Mouse (Mus musculus): ENCODE measurements around the gene Exoc6. TPM values are rescaled to one million over a fixed set of nuclear protein-coding genes. Genes with fewer than 3 reads are reported as not detected.
"Not testable (repeated sequence)": the region's sequence is repeated elsewhere in the genome, so short reads cannot be mapped to it uniquely, and the experiment has no call there.

Gene Exoc6
- polyA plus RNA-seq, 1 experiment from 2014 or later, result 9.7 TPM

GRCm38 (mm10) chr19:37527736-37528135, 22.5 kb upstream of the Exoc6 start:
- not testable (repeated sequence) for H3K9ac ChIP-seq; H3K27ac ChIP-seq; H3K9me3 ChIP-seq; H3K27me3 ChIP-seq; H3K4me1 ChIP-seq; ATAC-seq (ENCODE audit: low FRiP score); H3K36me3 ChIP-seq (replicated peaks); H3K4me2 ChIP-seq; H3K4me3 ChIP-seq (replicated peaks)
- WGBS, result 95% methylated on average over 3 of the region's 3 CpGs

DNA sequence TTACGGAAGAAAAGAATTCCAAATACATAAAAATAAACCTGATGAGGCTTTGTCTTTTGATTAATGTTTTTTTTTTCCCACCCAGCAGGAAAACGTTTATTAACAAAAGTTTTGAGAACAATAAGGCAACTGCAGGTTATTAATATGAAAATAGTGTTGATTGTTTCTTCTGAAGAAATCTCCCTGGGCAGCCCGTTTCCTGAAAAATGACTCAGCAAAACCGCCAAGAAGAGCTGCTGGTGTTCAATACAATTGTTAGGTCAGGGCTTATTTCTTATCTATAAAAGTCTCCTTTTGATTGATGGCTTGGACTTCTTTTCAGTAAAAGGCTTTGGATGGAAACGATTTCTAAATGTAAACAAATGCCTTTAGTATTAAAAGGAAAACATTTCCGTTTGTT, 21.6 kb upstream of the Exoc6 start:
- H3K9ac ChIP-seq, result no peak overlapping the region
- peaks cover 4% of the 10 kb centered on the region; the same call in 1 of the 2 replicates for H3K27me3 ChIP-seq
- H3K9me3 ChIP-seq, result no peaks in the 10 kb centered on the region
- 73% methylated on average over 6 of the region's 6 CpGs for WGBS
- H3K4me3 ChIP-seq (replicated peaks), result no peak overlapping the region
- no peak overlapping the region for H3K4me2 ChIP-seq
- ATAC-seq (ENCODE audit: low FRiP score), result no peak
- no peaks in the 10 kb centered on the region for H3K4me1 ChIP-seq
- no peak overlapping the region for H3K27ac ChIP-seq
- H3K36me3 ChIP-seq (replicated peaks), result no peaks in the 10 kb centered on the region

GRCm38 (mm10) chr19:37529296-37529695, 20.9 kb upstream of the Exoc6 start:
- H3K4me1 ChIP-seq, result no peaks in the 10 kb centered on the region
- H3K9ac ChIP-seq, result no peak overlapping the region
- WGBS, result 92% methylated on average over 9 of the region's 9 CpGs
- H3K27ac ChIP-seq, result no peak overlapping the region
- ATAC-seq (ENCODE audit: low FRiP score), result no peak
- H3K27me3 ChIP-seq, result peaks cover 4% of the 10 kb centered on the region; the same call in 1 of the 2 replicates
- no peak overlapping the region for H3K4me2 ChIP-seq
- no peaks in the 10 kb centered on the region for H3K36me3 ChIP-seq (replicated peaks)
- H3K9me3 ChIP-seq, result no peaks in the 10 kb centered on the region
- no peak overlapping the region for H3K4me3 ChIP-seq (replicated peaks)

GRCm38 (mm10) chr19:37529975-37530515, 20.2 kb upstream of the Exoc6 start:
- H3K9ac ChIP-seq, result no peak overlapping the region
- ATAC-seq (ENCODE audit: low FRiP score), result no peak
- H3K27ac ChIP-seq, result no peak overlapping the region
- H3K4me2 ChIP-seq, result no peak overlapping the region
- peaks cover 4% of the 10 kb centered on the region; the same call in 1 of the 2 replicates for H3K27me3 ChIP-seq
- H3K36me3 ChIP-seq (replicated peaks), result no peaks in the 10 kb centered on the region
- H3K9me3 ChIP-seq, result no peaks in the 10 kb centered on the region
- no peak overlapping the region for H3K4me3 ChIP-seq (replicated peaks)
- no peaks in the 10 kb centered on the region for H3K4me1 ChIP-seq
- WGBS, result 44% methylated on average over 7 of the region's 7 CpGs

DNA sequence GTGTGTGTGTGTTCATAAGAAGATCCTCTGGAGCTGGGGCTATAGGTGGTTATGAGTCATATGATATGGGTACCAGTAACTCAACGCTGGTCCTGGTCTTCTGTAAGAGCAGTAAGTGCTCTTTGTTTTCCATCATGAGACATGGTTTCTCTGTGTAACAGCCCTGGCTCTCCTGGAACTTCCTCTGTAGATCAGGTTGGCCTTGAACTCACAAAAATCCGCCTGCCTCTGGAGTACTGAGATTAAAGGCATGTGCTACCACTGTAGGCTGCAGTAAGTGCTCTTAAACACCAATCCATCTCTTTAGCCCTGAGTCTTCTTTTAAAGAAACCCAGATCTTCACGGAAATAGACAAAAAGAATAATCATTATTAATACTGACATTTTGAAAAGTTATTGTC, 19.6 kb upstream of the Exoc6 start:
- no peak for ATAC-seq (ENCODE audit: low FRiP score)
- WGBS, result 84% methylated on average over 3 of the region's 3 CpGs
- Histone ChIP-seq H3K27me3 (peaks cover 4% of the 10 kb centered on the region; the same call in 1 of the 2 replicates), H3K36me3 (replicated peaks) (no peaks in the 10 kb centered on the region), H3K4me1 (no peaks in the 10 kb centered on the region), H3K9ac (no peak overlapping the region), H3K4me3 (replicated peaks) (no peak overlapping the region), H3K9me3 (no peaks in the 10 kb centered on the region), H3K27ac (no peak overlapping the region), H3K4me2 (no peak overlapping the region)

- H3K36me3 ChIP-seq (replicated peaks), result no peaks in the 10 kb centered on the region
- no peaks in the 10 kb centered on the region for H3K9me3 ChIP-seq
- H3K27ac ChIP-seq, result no peak overlapping the region
- no peak overlapping the region for H3K9ac ChIP-seq
- H3K4me1 ChIP-seq, result no peaks in the 10 kb centered on the region
- no peak overlapping the region for H3K4me2 ChIP-seq
- WGBS, result 57% methylated on average over 7 of the region's 7 CpGs
- ATAC-seq (ENCODE audit: low FRiP score), result no peak
- no peak overlapping the region for H3K4me3 ChIP-seq (replicated peaks)
- H3K27me3 ChIP-seq, result peaks cover 4% of the 10 kb centered on the region; the same call in 1 of the 2 replicates
These were observed 18.9 kb upstream of the Exoc6 start for GRCm38 (mm10) chr19:37531200-37531845.

DNA sequence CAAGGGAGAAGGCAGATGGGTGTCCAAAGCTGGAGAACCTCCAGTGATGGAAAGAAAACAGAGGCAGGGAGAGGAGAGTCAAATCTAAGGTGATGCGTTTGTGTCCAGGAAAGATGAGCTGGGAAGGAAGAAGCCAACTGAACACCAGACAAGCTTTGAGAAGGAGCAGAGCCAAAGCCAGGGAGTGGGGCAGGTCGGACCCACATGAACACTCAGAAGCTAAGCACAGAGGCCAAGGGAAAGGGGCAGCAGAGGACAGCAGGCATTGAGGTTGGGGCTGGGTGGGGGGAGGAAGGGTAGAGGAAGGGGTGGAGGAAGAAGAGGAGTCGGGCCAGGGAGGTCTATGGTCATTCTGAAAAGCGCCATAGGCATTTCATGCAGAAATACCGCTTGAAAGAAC, 17.0 kb upstream of the Exoc6 start:
- no peak overlapping the region for H3K27ac ChIP-seq
- 84% methylated on average over 5 of the region's 5 CpGs for WGBS
- H3K9me3 ChIP-seq, result no peaks in the 10 kb centered on the region
- no peak overlapping the region for H3K9ac ChIP-seq
- no peaks in the 10 kb centered on the region for H3K4me1 ChIP-seq
- H3K36me3 ChIP-seq (replicated peaks), result no peaks in the 10 kb centered on the region
- peaks cover 4% of the 10 kb centered on the region; the same call in 1 of the 2 replicates for H3K27me3 ChIP-seq
- ATAC-seq (ENCODE audit: low FRiP score), result no peak
- no peak overlapping the region for H3K4me2 ChIP-seq
- H3K4me3 ChIP-seq (replicated peaks), result no peak overlapping the region

GRCm38 (mm10) chr19:37534737-37535365, 15.4 kb upstream of the Exoc6 start:
- Histone ChIP-seq H3K36me3 (replicated peaks) (no peaks in the 10 kb centered on the region), H3K27ac (no peak overlapping the region), H3K4me2 (no peak overlapping the region), H3K9ac (no peak overlapping the region), H3K27me3 (peaks cover 4% of the 10 kb centered on the region; the same call in 1 of the 2 replicates), H3K4me3 (replicated peaks) (no peak overlapping the region), H3K9me3 (no peaks in the 10 kb centered on the region), H3K4me1 (no peaks in the 10 kb centered on the region)
- 60% methylated on average over 3 of the region's 3 CpGs for WGBS
- ATAC-seq (ENCODE audit: low FRiP score), result no peak

GRCm38 (mm10) chr19:37536426-37536825, 13.8 kb upstream of the Exoc6 start:
- no peak overlapping the region for H3K27ac ChIP-seq
- H3K4me3 ChIP-seq (replicated peaks), result no peak overlapping the region
- no peak for ATAC-seq (ENCODE audit: low FRiP score)
- peaks cover 4% of the 10 kb centered on the region; the same call in 1 of the 2 replicates for H3K27me3 ChIP-seq
- H3K36me3 ChIP-seq (replicated peaks), result no peaks in the 10 kb centered on the region
- H3K4me2 ChIP-seq, result no peak overlapping the region
- H3K9me3 ChIP-seq, result no peaks in the 10 kb centered on the region
- no peak overlapping the region for H3K9ac ChIP-seq
- 84% methylated on average over 7 of the region's 7 CpGs for WGBS
- H3K4me1 ChIP-seq, result no peaks in the 10 kb centered on the region

DNA sequence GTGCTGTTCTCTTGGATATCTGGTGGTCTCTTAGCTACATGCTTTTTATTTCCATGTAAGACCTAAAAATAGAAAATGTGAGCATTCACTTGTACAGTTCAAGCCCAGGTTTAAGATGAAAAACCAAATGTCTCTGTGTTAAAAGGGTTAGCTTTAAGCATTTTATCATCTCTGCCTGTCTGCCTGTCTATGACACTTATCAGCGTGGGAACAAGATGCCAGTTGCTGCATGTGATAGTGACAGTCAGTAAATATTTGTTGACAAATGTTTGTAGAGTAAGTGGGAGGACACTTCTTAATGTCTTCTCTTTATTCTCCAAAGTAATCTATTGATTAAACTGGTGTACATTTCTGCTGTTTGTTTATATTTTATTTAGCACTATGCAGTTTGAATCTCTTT, 12.5 kb upstream of the Exoc6 start:
- H3K9ac ChIP-seq, result no peak overlapping the region
- no peaks in the 10 kb centered on the region for H3K36me3 ChIP-seq (replicated peaks)
- 91% methylated on average over 1 of the region's 1 CpGs for WGBS
- no peaks in the 10 kb centered on the region for H3K9me3 ChIP-seq
- peaks cover 4% of the 10 kb centered on the region; the same call in 1 of the 2 replicates for H3K27me3 ChIP-seq
- no peak overlapping the region for H3K4me2 ChIP-seq
- no peaks in the 10 kb centered on the region for H3K4me1 ChIP-seq
- H3K4me3 ChIP-seq (replicated peaks), result no peak overlapping the region
- H3K27ac ChIP-seq, result no peak overlapping the region
- ATAC-seq (ENCODE audit: low FRiP score), result no peak

DNA sequence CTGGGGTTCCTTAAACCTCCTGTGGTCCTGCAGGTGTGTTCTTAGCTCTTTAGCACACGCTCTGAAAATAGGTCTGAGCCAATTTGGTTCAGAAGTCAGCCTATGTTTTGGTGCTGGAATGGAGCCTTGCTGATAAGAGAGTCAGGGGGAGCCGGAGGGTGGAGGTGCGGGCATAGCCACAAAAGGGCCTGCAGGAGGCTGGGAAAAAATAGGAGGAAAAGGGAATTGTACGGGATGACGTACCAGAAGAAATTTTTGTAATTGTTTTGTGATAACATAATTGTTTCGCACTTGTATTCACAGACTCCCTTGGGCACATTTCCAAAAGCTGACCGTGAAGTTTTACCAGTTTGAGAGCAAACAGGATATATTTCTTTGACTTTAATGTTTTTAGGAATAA, 10.0 kb upstream of the Exoc6 start:
- no peaks in the 10 kb centered on the region for H3K4me1 ChIP-seq
- no peak for ATAC-seq (ENCODE audit: low FRiP score)

DNA sequence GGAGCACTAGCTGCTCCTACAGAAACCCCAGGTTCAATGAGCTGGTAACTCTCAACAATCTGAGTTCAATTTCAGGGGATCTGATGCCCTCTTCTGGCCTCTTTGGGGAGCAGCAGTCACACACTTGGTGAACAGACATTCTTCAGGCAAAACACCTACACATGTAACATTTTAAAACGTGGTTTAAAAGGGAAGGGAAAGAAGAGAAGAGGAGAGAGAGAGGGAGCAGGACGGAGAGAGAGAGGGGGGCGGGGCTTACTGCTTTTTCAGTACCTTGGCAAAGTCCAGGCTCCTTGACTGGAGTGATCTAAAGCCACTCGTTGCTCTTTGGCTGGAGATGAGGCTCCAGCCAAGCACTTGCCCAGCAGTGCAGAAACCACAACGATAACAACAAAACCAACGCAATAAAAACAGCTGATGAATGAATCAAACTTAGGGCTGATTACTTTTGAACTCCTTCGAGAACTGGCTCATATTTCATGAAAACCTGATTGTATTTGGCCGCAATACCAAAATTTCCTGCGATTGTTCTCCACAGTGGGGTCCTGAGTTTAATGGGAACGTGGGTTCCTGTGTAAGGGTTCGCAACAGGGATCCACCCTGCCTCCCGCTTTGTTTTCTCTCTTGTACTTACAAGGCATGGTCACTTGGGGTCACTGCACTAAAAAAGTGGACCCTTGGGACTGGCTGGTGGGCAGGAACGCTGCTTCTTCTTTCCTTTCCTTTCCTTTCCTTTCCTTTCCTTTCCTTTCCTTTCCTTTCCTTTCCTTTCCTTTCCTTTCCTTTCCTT, 6.5 kb upstream of the Exoc6 start:
- no peak overlapping the region for H3K27ac ChIP-seq
- 61% methylated on average over 13 of the region's 13 CpGs for WGBS
- no peak overlapping the region for H3K4me2 ChIP-seq
- H3K4me1 ChIP-seq, result no peaks in the 10 kb centered on the region
- H3K27me3 ChIP-seq, result peaks cover 7% of the 10 kb centered on the region
- no peak overlapping the region for H3K4me3 ChIP-seq (replicated peaks)
- no peaks in the 10 kb centered on the region for H3K9me3 ChIP-seq
- no peaks in the 10 kb centered on the region for H3K36me3 ChIP-seq (replicated peaks)
- H3K9ac ChIP-seq, result no peak overlapping the region
- ATAC-seq (ENCODE audit: low FRiP score), result no peak

More for the DNA sequence above, 10.0 kb upstream of the Exoc6 start:
- WGBS, result 79% methylated on average over 7 of the region's 7 CpGs
- no peaks in the 10 kb centered on the region for H3K27me3 ChIP-seq
- no peak overlapping the region for H3K27ac ChIP-seq
- H3K9me3 ChIP-seq, result no peaks in the 10 kb centered on the region
- H3K9ac ChIP-seq, result no peak overlapping the region
- H3K36me3 ChIP-seq (replicated peaks), result no peaks in the 10 kb centered on the region
- no peak overlapping the region for H3K4me3 ChIP-seq (replicated peaks)
- no peak overlapping the region for H3K4me2 ChIP-seq
